Mouse (Mus musculus) liver, embryonic 15.5 days (tissue): ENCODE results near the gene Npy5r. TPM values are rescaled to one million over a fixed set of nuclear protein-coding genes. Genes with fewer than 3 reads are reported as not detected.

Source experiments
- ATAC-seq: fragments of 200-750 bp; cut with Nextera tagmentation; 2 replicates; pipeline ENCODE4 v1.8.0; 2017; ENCODE audit warnings: moderate number of reproducible peaks, mild to moderate bottlenecking, moderate library complexity; ENCODE audit not compliant: insufficient read depth
- H3K27ac ChIP-seq: fragments of 300-500 bp; sonication (generic); replicated peaks from 2 replicates; pipeline ENCODE4 v1.5.1; 2015; ENCODE audit warnings: mild to moderate bottlenecking, inconsistent platforms
- H3K27me3 ChIP-seq: fragments of 300-500 bp; sonication (generic); 2 replicates; pipeline ENCODE4 v1.6.1; 2015; ENCODE audit warnings: mild to moderate bottlenecking, inconsistent platforms
- H3K36me3 ChIP-seq: fragments of 300-500 bp; sonication (generic); replicated peaks from 2 replicates; pipeline ENCODE4 v1.6.1; 2015; ENCODE audit warnings: moderate library complexity, mild to moderate bottlenecking, inconsistent platforms
- H3K4me1 ChIP-seq: fragments of 300-500 bp; sonication (generic); replicated peaks from 2 replicates; pipeline ENCODE4 v1.6.1; 2015; ENCODE audit warnings: inconsistent platforms
- H3K4me2 ChIP-seq: fragments of 300-500 bp; sonication (generic); 2 replicates; pipeline ENCODE4 v1.6.1; 2015; ENCODE audit warnings: moderate library complexity, mild to moderate bottlenecking, inconsistent platforms
- H3K4me3 ChIP-seq: fragments of 300-500 bp; sonication (generic); replicated peaks from 2 replicates; pipeline ENCODE4 v1.5.1; 2015; ENCODE audit warnings: mild to moderate bottlenecking, inconsistent platforms
- H3K9ac ChIP-seq: fragments of 300-500 bp; sonication (generic); 2 replicates; pipeline ENCODE4 v1.6.1; 2015; ENCODE audit warnings: moderate library complexity, mild to moderate bottlenecking, inconsistent platforms
- H3K9me3 ChIP-seq: fragments of 300-500 bp; sonication (generic); replicated peaks from 2 replicates; pipeline ENCODE4 v1.6.1; 2016; ENCODE audit warnings: inconsistent platforms
- WGBS: fragments of 180-500 bp; shearing (Covaris S2); methylation state at CpG from one replicate; pipeline ENCODE4 v1.1.7; 2015; ENCODE audit warnings: mixed read lengths; ENCODE audit not compliant: insufficient replicate concordance; 5-methylcytosine and 5-hydroxymethylcytosine counted together
- polyA plus RNA-seq: library from polyadenylated mRNA; unstranded; fragments of >200 nt; fragmentation: Nextera tagmentation; extraction: Ambion mirVana; gene quantifications from 2 replicates; pipeline ENCODE4 v1.2.1, GENCODE M21; 2015

The Npy5r gene
- polyA plus RNA-seq, 1 experiment from 2014 or later: not detected

- Histone ChIP-seq H3K27me3 (no peaks in the 10 kb centered on the region), H3K4me3 (no peak overlapping the region), H3K4me2 (no peak overlapping the region), H3K9ac (no peak overlapping the region), H3K4me1 (no peaks in the 10 kb centered on the region), H3K27ac (no peak overlapping the region), H3K36me3 (no peaks in the 10 kb centered on the region), H3K9me3 (no peaks in the 10 kb centered on the region)
- ATAC-seq: no peak
- 58% methylated on average over 2 of the region's 2 CpGs for WGBS
Observed at GRCm38 (mm10) chr8:66681261-66681660, 6.7 kb downstream of the Npy5r start.

GRCm38 (mm10) chr8:66630721-66631120, 57.2 kb downstream of the Npy5r start:
- 16% methylated on average over 1 of the region's 1 CpGs for WGBS
- Histone ChIP-seq H3K27me3 (no peaks in the 10 kb centered on the region), H3K4me3 (no peak overlapping the region), H3K36me3 (no peaks in the 10 kb centered on the region), H3K4me1 (no peaks in the 10 kb centered on the region), H3K27ac (no peak overlapping the region), H3K9ac (no peak overlapping the region), H3K9me3 (no peaks in the 10 kb centered on the region), H3K4me2 (no peak overlapping the region)
- no peak for ATAC-seq

Other genes with a start within 250 kb of the Npy5r start
- gene Tma16, start 201.6 kb downstream of the Npy5r start, polyA plus RNA-seq: 4.6 and 4.8 TPM in 2 replicates
- gene Tktl2, start 176.4 kb downstream of the Npy5r start, polyA plus RNA-seq: not detected in 2 replicates
- 0.03 TPM in 1 of 2 replicates, not detected in the other for gene Npy1r, start 9.1 kb upstream of the Npy5r start, polyA plus RNA-seq
- 1.1 and 1.2 TPM in 2 replicates for gene Naf1, start 172.1 kb upstream of the Npy5r start, polyA plus RNA-seq